Mouse (Mus musculus) midbrain, embryonic 10.5 days (tissue): ENCODE data around the gene Lat2. TPM values are rescaled to one million over a fixed set of nuclear protein-coding genes. Genes with fewer than 3 reads are reported as not detected.
"Not testable (repeated sequence)": the region's sequence is repeated elsewhere in the genome, so short reads cannot be mapped to it uniquely, and the experiment has no call there.

Experiments used
- DNase-seq: peaks from one replicate; pipeline ENCODE4 v3.0.0-alpha.2; 2017; ENCODE audit warnings: low spot score
- H3K27ac ChIP-seq: fragments of 300-500 bp; sonication (generic); replicated peaks from 2 replicates; pipeline ENCODE4 v1.5.1; 2016; ENCODE audit warnings: mild to moderate bottlenecking
- H3K27me3 ChIP-seq: fragments of 300-500 bp; sonication (generic); 2 replicates; pipeline ENCODE4 v1.6.1; 2016; ENCODE audit warnings: low read depth, mild to moderate bottlenecking; ENCODE audit not compliant: poor library complexity, severe bottlenecking
- H3K36me3 ChIP-seq: fragments of 300-500 bp; sonication (generic); 2 replicates; pipeline ENCODE4 v1.6.1; 2016; ENCODE audit warnings: mild to moderate bottlenecking, moderate library complexity
- H3K4me1 ChIP-seq: fragments of 300-500 bp; sonication (generic); 2 replicates; pipeline ENCODE4 v1.6.1; 2016
- H3K4me3 ChIP-seq: fragments of 300-500 bp; sonication (generic); 2 replicates; pipeline ENCODE4 v1.5.1; 2016; ENCODE audit warnings: mild to moderate bottlenecking, moderate library complexity
- H3K9me3 ChIP-seq: fragments of 300-500 bp; sonication (generic); replicated peaks from 2 replicates; pipeline ENCODE4 v1.6.1; 2016; ENCODE audit warnings: mild to moderate bottlenecking
- WGBS: fragments of 180-500 bp; shearing (Covaris S2); methylation state at CpG from one replicate; pipeline ENCODE4 v1.1.7; 2016; 5-methylcytosine and 5-hydroxymethylcytosine counted together
- polyA plus RNA-seq: library from polyadenylated mRNA; unstranded; fragments of >200 nt; fragmentation: Nextera tagmentation; extraction: Ambion mirVana; gene quantifications from 2 replicates; pipeline ENCODE4 v1.2.1, GENCODE M21; 2016

Lat2 gene
- 3.6 and 4.6 TPM in 2 replicates for polyA plus RNA-seq

DNA sequence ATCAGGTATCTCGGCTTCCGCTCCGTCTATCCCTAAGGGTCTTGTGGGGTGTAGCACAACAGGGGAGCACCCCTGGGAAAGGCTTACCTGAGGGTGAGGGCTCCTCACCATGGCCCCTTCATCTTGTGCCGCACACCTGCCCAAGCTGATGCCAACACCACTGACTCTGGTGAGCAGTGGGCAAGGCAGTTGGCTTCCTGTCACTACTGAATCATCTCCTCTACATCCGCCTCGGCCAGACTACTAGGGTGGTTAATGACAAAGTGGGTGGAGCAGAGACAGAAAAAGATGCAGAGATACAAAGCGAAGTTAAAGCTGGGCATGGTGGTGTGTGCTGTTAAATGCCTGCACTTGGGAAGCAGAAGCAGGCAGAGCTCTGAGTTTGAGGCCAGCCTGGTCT is at the start of gene Lat2:
Gene Lat2, minus strand, starts transcription at position 224 of the 400 bp plus-strand sequence.
- no peak for DNase-seq
- 0 out of 2 replicates have a peak, but pooled peaks cover 2% of the 10 kb centered on the region for H3K4me1 ChIP-seq
- H3K27me3 ChIP-seq = no peaks in the 10 kb centered on the region
- H3K4me3 ChIP-seq = no peak within 1 kb of the TSS
- peaks cover 53% of the 10 kb centered on the region for H3K36me3 ChIP-seq
- WGBS = 92% methylated on average over 7 of the region's 7 CpGs
- H3K9me3 ChIP-seq = no peaks in the 10 kb centered on the region
- H3K27ac ChIP-seq = no peak within 1 kb of the TSS

- H3K27ac ChIP-seq = no peak overlapping the region
- 73% methylated on average over 4 of the region's 4 CpGs for WGBS
- H3K9me3 ChIP-seq = no peaks in the 10 kb centered on the region
- H3K4me1 ChIP-seq = peaks cover 8% of the 10 kb centered on the region; the same call in 1 of the 2 replicates
- no peaks in the 10 kb centered on the region for H3K27me3 ChIP-seq
- H3K36me3 ChIP-seq = peaks cover 52% of the 10 kb centered on the region
- DNase-seq = no peak
- H3K4me3 ChIP-seq = no peak overlapping the region
Measured at GRCm38 (mm10) chr5:134656708-134657107, 41.9 kb upstream of the Lat2 start.

DNA sequence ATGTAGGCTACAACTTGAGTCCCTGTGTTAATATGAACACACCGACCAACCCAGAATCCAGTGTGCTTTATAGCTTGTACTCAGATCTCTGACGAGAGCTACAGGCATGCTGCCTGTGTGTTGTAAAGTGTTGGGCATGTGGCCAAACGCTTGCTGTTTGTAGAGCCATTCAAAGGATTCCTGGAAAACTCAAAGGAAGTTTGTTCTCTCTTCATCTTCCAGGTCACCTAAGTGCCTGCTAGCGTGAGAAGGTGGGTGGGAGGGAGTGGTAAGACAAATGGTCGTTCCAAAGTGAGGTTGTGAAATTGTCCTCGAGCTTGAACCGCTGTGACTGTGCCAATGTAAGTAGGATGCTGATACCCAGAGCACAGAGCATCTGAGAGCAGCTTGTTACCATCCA is 37.2 kb upstream of the Lat2 start:
- peaks cover 7% of the 10 kb centered on the region; the same call in 1 of the 2 replicates for H3K4me1 ChIP-seq
- H3K27me3 ChIP-seq = no peaks in the 10 kb centered on the region
- H3K9me3 ChIP-seq = no peaks in the 10 kb centered on the region; the same call in 1 of the 2 replicates
- WGBS = 84% methylated on average over 7 of the region's 7 CpGs
- peaks cover 8% of the 10 kb centered on the region for H3K36me3 ChIP-seq
- DNase-seq = no peak
- H3K4me3 ChIP-seq = no peak overlapping the region
- no peak overlapping the region for H3K27ac ChIP-seq

- Histone ChIP-seq H3K9me3 (no peaks in the 10 kb centered on the region; the same call in 1 of the 2 replicates), H3K27ac (no peak overlapping the region), H3K36me3 (no peaks in the 10 kb centered on the region), H3K4me3 (no peak overlapping the region), H3K27me3 (no peaks in the 10 kb centered on the region), H3K4me1 (no peaks in the 10 kb centered on the region)
- DNase-seq = peak; percentile 33
- WGBS = 51% methylated on average over 5 of the region's 5 CpGs
Measured at GRCm38 (mm10) chr5:134650926-134651325, 36.1 kb upstream of the Lat2 start.

GRCm38 (mm10) chr5:134648976-134649375 is 34.2 kb upstream of the Lat2 start:
- not testable (repeated sequence) for H3K27ac ChIP-seq, H3K4me1 ChIP-seq, H3K4me3 ChIP-seq, DNase-seq, H3K27me3 ChIP-seq, H3K36me3 ChIP-seq, H3K9me3 ChIP-seq
- WGBS = 71% methylated on average over 4 of the region's 4 CpGs

GRCm38 (mm10) chr5:134647394-134647793 is 32.6 kb upstream of the Lat2 start:
- Histone ChIP-seq H3K4me3 (no peak overlapping the region), H3K4me1 (no peaks in the 10 kb centered on the region), H3K36me3 (no peaks in the 10 kb centered on the region), H3K27ac (no peak overlapping the region), H3K27me3 (no peaks in the 10 kb centered on the region), H3K9me3 (no peaks in the 10 kb centered on the region; the same call in 1 of the 2 replicates)
- WGBS = 74% methylated on average over 2 of the region's 2 CpGs
- DNase-seq = no peak

DNA sequence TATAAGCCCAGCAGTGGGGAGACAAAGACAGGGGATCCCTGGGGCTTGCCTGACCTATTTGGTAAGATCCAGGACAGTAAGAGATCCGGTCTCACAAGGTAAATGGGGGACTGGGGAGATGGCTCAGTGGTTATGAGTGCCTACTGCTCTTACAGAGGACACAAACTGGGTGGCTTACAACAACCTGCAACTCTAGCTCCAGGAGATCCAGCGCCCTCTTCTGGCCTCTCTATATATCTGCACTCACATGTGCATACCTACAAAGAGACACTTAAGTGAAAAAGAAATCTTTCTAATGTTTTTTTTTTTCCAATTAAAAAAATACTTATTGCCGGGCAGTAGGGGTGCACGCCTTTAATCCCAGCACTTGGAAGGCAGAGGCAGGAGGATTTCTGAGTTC is 31.6 kb upstream of the Lat2 start:
- H3K36me3 ChIP-seq = no peaks in the 10 kb centered on the region
- H3K4me3 ChIP-seq = no peak overlapping the region
- no peaks in the 10 kb centered on the region for H3K27me3 ChIP-seq
- WGBS = 66% methylated on average over 4 of the region's 4 CpGs
- no peaks in the 10 kb centered on the region for H3K4me1 ChIP-seq
- H3K9me3 ChIP-seq = no peaks in the 10 kb centered on the region; the same call in 1 of the 2 replicates
- no peak overlapping the region for H3K27ac ChIP-seq
- DNase-seq = no peak

GRCm38 (mm10) chr5:134644643-134645118 is 29.9 kb upstream of the Lat2 start:
- no peaks in the 10 kb centered on the region for H3K36me3 ChIP-seq
- peaks cover 5% of the 10 kb centered on the region for H3K4me1 ChIP-seq
- no peak for DNase-seq
- H3K27me3 ChIP-seq = no peaks in the 10 kb centered on the region
- 84% methylated on average over 8 of the region's 8 CpGs for WGBS
- H3K4me3 ChIP-seq = no peak overlapping the region
- no peaks in the 10 kb centered on the region for H3K9me3 ChIP-seq
- no peak overlapping the region for H3K27ac ChIP-seq

- Histone ChIP-seq H3K4me3 (no peak overlapping the region), H3K27me3 (no peaks in the 10 kb centered on the region), H3K4me1 (peaks cover 8% of the 10 kb centered on the region), H3K9me3 (no peaks in the 10 kb centered on the region), H3K27ac (no peak overlapping the region), H3K36me3 (no peaks in the 10 kb centered on the region)
- WGBS = 77% methylated on average over 1 of the region's 1 CpGs
- DNase-seq = no peak
Measured at GRCm38 (mm10) chr5:134644121-134644520, 29.3 kb upstream of the Lat2 start.

DNA sequence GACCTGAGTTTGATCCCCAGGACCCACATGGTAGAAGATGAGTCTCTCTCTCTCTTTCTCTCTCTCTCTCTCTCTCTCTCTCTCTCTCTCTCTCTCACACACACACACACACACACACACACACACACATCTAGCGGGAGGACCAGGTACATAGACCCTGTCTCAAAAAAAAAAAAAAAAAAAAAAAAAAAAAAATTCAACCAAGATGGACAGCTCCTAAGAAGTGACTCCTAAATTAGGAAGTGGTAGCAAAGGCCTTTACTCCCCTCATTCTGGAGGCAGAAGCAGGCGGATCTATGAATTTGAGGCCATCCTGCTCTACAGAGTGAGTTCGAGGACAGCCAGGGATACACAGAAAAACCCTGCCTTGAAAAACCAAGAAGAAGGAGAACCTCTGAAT is 25.5 kb upstream of the Lat2 start:
- WGBS = 95% methylated on average over 3 of the region's 3 CpGs
- no peak for DNase-seq
- Histone ChIP-seq H3K4me3 (no peak overlapping the region), H3K27me3 (no peaks in the 10 kb centered on the region), H3K27ac (peak overlapping the region; percentile 97; the same call in 1 of the 2 replicates), H3K36me3 (peaks cover 22% of the 10 kb centered on the region), H3K4me1 (peaks cover 17% of the 10 kb centered on the region), H3K9me3 (no peaks in the 10 kb centered on the region)

- peak; percentile 97 for DNase-seq
- H3K27me3 ChIP-seq = no peaks in the 10 kb centered on the region
- H3K9me3 ChIP-seq = no peaks in the 10 kb centered on the region
- WGBS = 0% methylated on average over 52 of the region's 52 CpGs
- H3K4me3 ChIP-seq = peak within 1 kb of the TSS; percentile 86
- peaks cover 33% of the 10 kb centered on the region for H3K36me3 ChIP-seq
- peaks cover 17% of the 10 kb centered on the region for H3K4me1 ChIP-seq
- peak within 1 kb of the TSS; percentile 97 for H3K27ac ChIP-seq
Measured at GRCm38 (mm10) chr5:134639269-134639682, 24.5 kb upstream of the Lat2 start, which contains the start of gene Eif4h. Eif4h (minus strand) TSS chr5:134639490.

- Histone ChIP-seq H3K27me3 (no peaks in the 10 kb centered on the region), H3K4me3 (peak overlapping the region; percentile 86), H3K4me1 (peaks cover 17% of the 10 kb centered on the region), H3K36me3 (peaks cover 39% of the 10 kb centered on the region), H3K9me3 (no peaks in the 10 kb centered on the region), H3K27ac (peak overlapping the region; percentile 97)
- DNase-seq = no peak
- under 1% methylated on average over 85 of the region's 85 CpGs for WGBS
Measured at GRCm38 (mm10) chr5:134638461-134639268, 23.8 kb upstream of the Lat2 start.

- 47% methylated on average over 5 of the region's 5 CpGs for WGBS
- H3K36me3 ChIP-seq = peaks cover 47% of the 10 kb centered on the region
- H3K4me3 ChIP-seq = peak overlapping the region; percentile 86
- DNase-seq = no peak
- no peaks in the 10 kb centered on the region for H3K9me3 ChIP-seq
- peak overlapping the region; percentile 97 for H3K27ac ChIP-seq
- H3K27me3 ChIP-seq = no peaks in the 10 kb centered on the region
- peaks cover 17% of the 10 kb centered on the region for H3K4me1 ChIP-seq
Measured at GRCm38 (mm10) chr5:134637820-134638367, 23.1 kb upstream of the Lat2 start.
